In genomic region chr1:131612556-131613155, GRCm38 (mm10) we compare ENCODE assay signal across 14 mouse cellular contexts. TPM values are rescaled to one million over a fixed set of nuclear protein-coding genes. Genes with fewer than 3 reads are reported as not detected.
DNase-seq lines count a peak whose midpoint lies in the region; ATAC-seq and TF ChIP-seq lines count a peak whose summit lies in the region.
"Had no signal": no experiment of that assay in that cellular context is flagged by ENCODE, and none has a peak within 500 bp of the region (broad histone marks: within the 10 kb centered on the region; RNA-seq: fewer than 3 reads in every experiment).

No protein-coding gene starts in this region.

- WGBS in heart, embryonic 10.5 days: 31% methylated on average over 4 of the region's 4 CpGs
- 40% methylated on average over 4 of the region's 4 CpGs for WGBS in liver, embryonic 14.5 days (ENCODE audit: insufficient replicate concordance)

- peak; percentile 31 for DNase-seq in heart, embryonic 10.5 days (ENCODE audit: low spot score)
- DNase-seq in heart, adult 18-20 months: no peak
- peak; percentile 48 to 84 for DNase-seq in spleen, postnatal 4 days (ENCODE audit: low spot score in 2 of 2)
- no peak for DNase-seq in spleen, adult 12 weeks (ENCODE audit: low spot score)
- DNase-seq in liver, embryonic 14.5 days (ENCODE audit: low read depth in 3 of 3, low spot score in 3 of 3): no peak
- DNase-seq in urinary bladder, postnatal 14 days (ENCODE audit: low spot score): peak; percentile 39
- DNase-seq in frontal cortex, postnatal 10 days (ENCODE audit: low spot score in 2 of 2): no peak
- DNase-seq in frontal cortex, postnatal 25 days (ENCODE audit: low spot score in 2 of 2): no peak

- H3K4me1 ChIP-seq in heart, embryonic 10.5 days: peaks cover 15% of the 10 kb centered on the region; the same call in 1 of the 2 replicates
- H3K4me1 ChIP-seq in liver, embryonic 14.5 days (replicated peaks; ENCODE audit: control insufficient read depth in 2 of 2, insufficient read depth in 2 of 2, low read length in 1 of 2): peaks cover 13 to 26% of the 10 kb centered on the region in 2 experiments
- H3K4me1 ChIP-seq: hindbrain, embryonic 10.5 days; limb, embryonic 15.5 days had no signal

- no peak for TF ChIP-seq EP300 in liver, embryonic 14.5 days (IDR thresholded peaks at IDR 0.05; ENCODE audit: low read depth)

- no peak overlapping the region for H3K27ac ChIP-seq in heart, embryonic 10.5 days
- no peak overlapping the region for H3K27ac ChIP-seq in liver, embryonic 14.5 days
- H3K27ac ChIP-seq: hindbrain, embryonic 10.5 days; layer of hippocampus, adult 2 months; limb, embryonic 15.5 days had no signal

- no peak overlapping the region for H3K4me3 ChIP-seq in heart, embryonic 10.5 days
- no peak overlapping the region for H3K4me3 ChIP-seq in liver, embryonic 14.5 days (ENCODE audit: insufficient read depth in 1 of 2, low read depth in 2 of 2, low read length in 2 of 2)
- H3K4me3 ChIP-seq: hindbrain, embryonic 10.5 days; layer of hippocampus, adult 2 months; limb, embryonic 15.5 days had no signal

- H3K9ac ChIP-seq in liver, embryonic 14.5 days (replicated peaks): no peak overlapping the region; the same call in 1 of the 2 replicates
- H3K9ac ChIP-seq: limb, embryonic 15.5 days had no signal

- peak overlapping the region; percentile 9; the same call in 1 of the 2 replicates for H3K4me2 ChIP-seq in liver, embryonic 14.5 days (ENCODE audit: low read depth)
- H3K4me2 ChIP-seq: limb, embryonic 15.5 days had no signal

- no peaks in the 10 kb centered on the region for H3K9me3 ChIP-seq in heart, embryonic 10.5 days
- no peaks in the 10 kb centered on the region for H3K9me3 ChIP-seq in liver, embryonic 14.5 days (ENCODE audit: control insufficient read depth, low read length)
- H3K9me3 ChIP-seq: hindbrain, embryonic 10.5 days; limb, embryonic 15.5 days had no signal

- TF ChIP-seq CTCF in liver, embryonic 14.5 days (IDR thresholded peaks at IDR 0.05; ENCODE audit: low read depth): no peak

- H3K27me3 ChIP-seq in heart, embryonic 10.5 days (ENCODE audit: insufficient read depth, poor library complexity, severe bottlenecking): peaks cover 4% of the 10 kb centered on the region; the same call in 1 of the 2 replicates
- H3K27me3 ChIP-seq in liver, embryonic 14.5 days (ENCODE audit: control insufficient read depth, insufficient read depth, low read length): no peaks in the 10 kb centered on the region
- H3K27me3 ChIP-seq: limb, embryonic 15.5 days had no signal

- H3K36me3 ChIP-seq in heart, embryonic 10.5 days: no peaks in the 10 kb centered on the region
- H3K36me3 ChIP-seq in liver, embryonic 14.5 days (replicated peaks; ENCODE audit: control insufficient read depth, insufficient read depth, low read depth): no peaks in the 10 kb centered on the region
- H3K36me3 ChIP-seq: hindbrain, embryonic 10.5 days; limb, embryonic 15.5 days had no signal

- ATAC-seq in liver, embryonic 14.5 days (ENCODE audit: insufficient read depth): no peak

RNA-seq across cellular contexts. Expression of gene Avpr1b, which starts 13.6 kb away (rescaled TPM):
- not detected in 2 replicates for polyA plus RNA-seq in heart, embryonic 10.5 days (2016; fragmentation: Nextera tagmentation; extraction: Ambion mirVana)
- total RNA-seq in heart, adult 18-20 months (2021): not detected
- polyA plus RNA-seq in liver, embryonic 14.5 days (2012; rRNA removed): not detected in 2 replicates
- not detected in 2 replicates for polyA plus RNA-seq in liver, embryonic 14.5 days (2014; fragmentation: Nextera tagmentation; extraction: Ambion mirVana)
- total RNA-seq: ES-E14; gastrocnemius, postnatal 36 days had no signal
- polyA plus RNA-seq: cortical plate, adult 2 months; hindbrain, embryonic 10.5 days; limb, embryonic 15.5 days had no signal

RNA-seq across cellular contexts. Expression of gene Ctse, which starts 25.4 kb away (rescaled TPM):
- 0.07 and 0.21 TPM in 2 replicates for polyA plus RNA-seq in heart, embryonic 10.5 days (2016; fragmentation: Nextera tagmentation; extraction: Ambion mirVana)
- total RNA-seq in heart, adult 18-20 months (2021): 1 to 10 TPM in 1 of 2 experiments, under 1 TPM in 1; 0.52 to 2.5 TPM
- polyA plus RNA-seq in liver, embryonic 14.5 days (2012; rRNA removed): 8.9 and 11.0 TPM in 2 replicates
- polyA plus RNA-seq in liver, embryonic 14.5 days (2014; fragmentation: Nextera tagmentation; extraction: Ambion mirVana): 19.5 and 20.4 TPM in 2 replicates
- total RNA-seq: ES-E14; layer of hippocampus, adult 2 months had no signal
- polyA plus RNA-seq: cortical plate, adult 2 months; hindbrain, embryonic 10.5 days had no signal

Comparison
In these comparisons a context has a peak if more than half of its experiments do, and no peak if none do; other contexts are left out.
1. DNase-seq: peak in heart, embryonic 10.5 days (single experiment), spleen, postnatal 4 days (2 of 2) and urinary bladder, postnatal 14 days (single experiment); none in heart, adult 18-20 months (0 of 2), spleen, adult 12 weeks (single experiment), liver, embryonic 14.5 days (0 of 3), frontal cortex, postnatal 10 days (0 of 2) and frontal cortex, postnatal 25 days (0 of 2).